Mouse (Mus musculus) liver, embryonic 14.5 days (tissue): ENCODE data around the gene Hip1.

ENCODE experiments used
- CTCF ChIP-seq: IDR thresholded peaks from 2 replicates; pipeline ENCODE4 v1.5.1; 2016; ENCODE audit warnings: antibody characterized with exemption, low read depth, control low read depth
- EP300 ChIP-seq: IDR thresholded peaks from 2 replicates; pipeline ENCODE4 v1.6.1; 2016; ENCODE audit warnings: antibody characterized with exemption, low read depth

DNA sequence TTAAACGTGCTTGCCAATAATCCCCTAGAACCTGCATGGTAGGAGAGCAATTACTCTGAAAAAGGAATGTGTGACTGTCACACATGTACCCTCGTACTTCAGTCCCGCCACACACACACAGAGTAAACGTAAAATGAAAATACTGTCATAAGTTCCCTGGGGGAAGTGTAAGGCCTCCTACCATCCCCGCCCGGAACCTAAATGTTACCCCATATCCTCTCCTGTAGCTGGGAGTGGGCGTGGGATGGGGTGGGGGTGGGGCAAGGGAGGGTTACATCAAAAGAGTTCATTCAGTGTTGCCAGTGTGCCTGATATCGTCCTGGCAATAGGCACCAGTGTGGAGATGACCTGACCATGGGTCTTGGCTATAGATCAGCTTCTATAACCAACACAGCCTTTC, 81.5 kb downstream of the Hip1 start:
- no peak for TF ChIP-seq CTCF
- no peak for TF ChIP-seq EP300
